Mouse (Mus musculus): ENCODE data around the gene Obox5. TPM values are rescaled to one million over a fixed set of nuclear protein-coding genes. Genes with fewer than 3 reads are reported as not detected.

Gene Obox5
- total RNA-seq (2023), result not detected

DNA sequence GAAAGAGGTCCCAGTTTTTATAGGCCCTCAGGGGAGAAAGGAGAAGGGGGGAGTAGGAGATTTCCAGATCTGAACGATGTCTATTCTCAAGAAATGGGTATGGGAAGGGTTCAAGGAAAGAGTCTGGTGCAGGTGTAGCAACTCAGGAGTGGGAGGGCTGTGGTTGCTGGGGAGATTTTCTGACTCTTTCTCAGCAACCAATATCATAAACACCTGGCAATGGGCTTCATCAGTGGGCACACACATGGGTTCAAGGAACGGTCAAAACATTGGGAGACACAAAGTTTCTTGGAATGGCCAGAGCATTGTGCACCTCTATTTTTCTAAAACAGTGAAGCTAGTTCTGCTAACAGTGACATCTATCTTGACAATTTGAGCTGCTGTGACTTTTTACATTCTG, at the start of gene Obox5:
Obox5 (plus strand) TSS at position 301 of the 400 bp plus-strand sequence.

Other genes with a start within 250 kb of the Obox5 start
- gene Obox3, start 110.2 kb upstream of the Obox5 start, total RNA-seq (2023), result not detected
- not detected for gene Obox6, start 89.5 kb downstream of the Obox5 start, total RNA-seq (2023)
- gene Crx, start 129.8 kb downstream of the Obox5 start, total RNA-seq (2023), result not detected
- gene Crxos, start 132.5 kb downstream of the Obox5 start, total RNA-seq (2023), result not detected
- gene Selenow, start 172.3 kb downstream of the Obox5 start, total RNA-seq (2023), result 100 to 1,000 TPM; 212 to 218 TPM
- gene Nop53, start 195.9 kb downstream of the Obox5 start, total RNA-seq (2023), result 100 to 1,000 TPM; 486 to 516 TPM
- under 1 TPM; 0.55 to 0.89 TPM for gene Ehd2, start 217.4 kb downstream of the Obox5 start, total RNA-seq (2023)